11 mouse cellular contexts compared by ENCODE assay signal in genomic region chr12:5494657-5495512, GRCm38 (mm10).
DNase-seq lines count a peak whose midpoint lies in the region; ATAC-seq and TF ChIP-seq lines count a peak whose summit lies in the region.
"Had no signal": no experiment of that assay in that cellular context is flagged by ENCODE, and none has a peak within 500 bp of the region (broad histone marks: within the 10 kb centered on the region; RNA-seq: fewer than 3 reads in every experiment).

No protein-coding gene starts in this region.

- CTCF ChIA-PET in Patski (lab: Charles Lee), result no interaction called here

- H3K4me2 ChIP-seq in kidney, embryonic 14.5 days (replicated peaks; ENCODE audit: low read depth, low read length), result no peak overlapping the region
- H3K4me2 ChIP-seq in embryonic facial prominence, embryonic 12.5 days (replicated peaks), result no peak overlapping the region
- H3K4me2 ChIP-seq in lung, postnatal 0 days (replicated peaks; ENCODE audit: low read depth, low read length), result no peak overlapping the region

- DNase-seq in kidney, adult 2 months, result no peak
- no peak for DNase-seq in Patski (ENCODE audit: low read depth, low spot score)
- peak; percentile 56 for DNase-seq in lung, postnatal 0 days (ENCODE audit: low spot score)
- no peak for DNase-seq in adrenal gland, postnatal 14 days
- no peak for DNase-seq in thymus, postnatal 4 days
- DNase-seq: cerebellum, postnatal 25 days; heart, adult 11 months; thymus, adult 2 months had no signal

- no peak overlapping the region for H3K9ac ChIP-seq in kidney, embryonic 14.5 days (ENCODE audit: low read depth, low read length)
- H3K9ac ChIP-seq in embryonic facial prominence, embryonic 12.5 days, result no peak overlapping the region
- H3K9ac ChIP-seq in lung, postnatal 0 days (replicated peaks; ENCODE audit: low read depth), result no peak overlapping the region

- in situ Hi-C loops in Patski (cut with MboI; ENCODE audit: low pct_unique_long_range_greater_than_20kb), result no loop called here

- no peaks in the 10 kb centered on the region for H3K9me3 ChIP-seq in kidney, embryonic 14.5 days (ENCODE audit: control insufficient read depth, low read length)
- no peaks in the 10 kb centered on the region for H3K9me3 ChIP-seq in embryonic facial prominence, embryonic 12.5 days
- no peaks in the 10 kb centered on the region for H3K9me3 ChIP-seq in lung, postnatal 0 days (ENCODE audit: low read length)

- H3K36me3 ChIP-seq in kidney, embryonic 14.5 days (ENCODE audit: control insufficient read depth, insufficient read depth, low read length), result no peaks in the 10 kb centered on the region
- no peaks in the 10 kb centered on the region for H3K36me3 ChIP-seq in kidney, adult 2 months (ENCODE audit: control insufficient read depth, insufficient read depth, low read length)
- no peaks in the 10 kb centered on the region for H3K36me3 ChIP-seq in embryonic facial prominence, embryonic 12.5 days
- no peaks in the 10 kb centered on the region for H3K36me3 ChIP-seq in lung, postnatal 0 days (ENCODE audit: insufficient read depth, low read length)

- ATAC-seq in kidney, embryonic 14.5 days (ENCODE audit: low FRiP score, low TSS enrichment), result peak; percentile 28; the same call in 1 of the 2 replicates
- peak; percentile 74 for ATAC-seq in Patski
- ATAC-seq in embryonic facial prominence, embryonic 12.5 days (ENCODE audit: insufficient number of reproducible peaks, insufficient read depth, low FRiP score, low TSS enrichment), result peak; percentile 81; the same call in 1 of the 2 replicates
- peak; percentile 79 for ATAC-seq in lung, postnatal 0 days
- ATAC-seq: midbrain, embryonic 16.5 days had no signal

- POLR2A ChIA-PET in Patski (lab: Charles Lee), result no interaction called here

- no peak for TF ChIP-seq POLR2A in kidney, adult 2 months (IDR thresholded peaks at IDR 0.05; ENCODE audit: low read depth, low read length)

- H3K4me3 ChIP-seq in kidney, embryonic 14.5 days (ENCODE audit: low read length), result no peak overlapping the region
- no peak overlapping the region for H3K4me3 ChIP-seq in kidney, adult 2 months (ENCODE audit: insufficient read depth, low read depth, low read length)
- no peak overlapping the region for H3K4me3 ChIP-seq in embryonic facial prominence, embryonic 12.5 days
- H3K4me3 ChIP-seq in lung, postnatal 0 days (ENCODE audit: low read depth, low read length), result no peak overlapping the region

- no peaks in the 10 kb centered on the region for H3K27me3 ChIP-seq in kidney, embryonic 14.5 days (ENCODE audit: control insufficient read depth, insufficient read depth, low read length)
- H3K27me3 ChIP-seq in kidney, adult 2 months (replicated peaks; ENCODE audit: control insufficient read depth, insufficient read depth, low read length), result no peaks in the 10 kb centered on the region; the same call in 1 of the 2 replicates
- H3K27me3 ChIP-seq in Patski, result no peaks in the 10 kb centered on the region
- H3K27me3 ChIP-seq in embryonic facial prominence, embryonic 12.5 days, result no peaks in the 10 kb centered on the region
- no peaks in the 10 kb centered on the region for H3K27me3 ChIP-seq in lung, postnatal 0 days (replicated peaks; ENCODE audit: insufficient read depth, low read length)

- no peak for TF ChIP-seq CTCF in kidney, adult 2 months (conservative IDR thresholded peaks at IDR 0.05; ENCODE audit: insufficient read depth, insufficient read length, low read depth, low read length)
- no peak for TF ChIP-seq CTCF in Patski (IDR thresholded peaks at IDR 0.05)
- TF ChIP-seq CTCF in lung, postnatal 0 days (IDR thresholded peaks at IDR 0.05), result no peak

- no peaks in the 10 kb centered on the region for H3K4me1 ChIP-seq in kidney, embryonic 14.5 days (ENCODE audit: control insufficient read depth, insufficient read depth, low read length)
- no peaks in the 10 kb centered on the region for H3K4me1 ChIP-seq in kidney, adult 2 months (ENCODE audit: control insufficient read depth, insufficient read depth, low read length)
- H3K4me1 ChIP-seq in embryonic facial prominence, embryonic 12.5 days, result peaks cover 7% of the 10 kb centered on the region; the same call in 1 of the 2 replicates
- H3K4me1 ChIP-seq in lung, postnatal 0 days (ENCODE audit: insufficient read depth, low read depth, low read length), result peaks cover 6% of the 10 kb centered on the region; the same call in 1 of the 2 replicates

- 59% methylated on average over 7 of the region's 7 CpGs for WGBS in kidney, embryonic 14.5 days
- WGBS in kidney, adult 2 months, result 47% methylated on average over 7 of the region's 7 CpGs
- 42% methylated on average over 7 of the region's 7 CpGs for WGBS in embryonic facial prominence, embryonic 12.5 days
- 26% methylated on average over 7 of the region's 7 CpGs for WGBS in lung, postnatal 0 days

- no peak for TF ChIP-seq EP300 in lung, postnatal 0 days (IDR thresholded peaks at IDR 0.05)

- no peak overlapping the region for H3K27ac ChIP-seq in kidney, embryonic 14.5 days (ENCODE audit: low read depth, low read length)
- H3K27ac ChIP-seq in kidney, adult 2 months (ENCODE audit: insufficient read depth, low read depth, low read length), result no peak overlapping the region
- H3K27ac ChIP-seq in embryonic facial prominence, embryonic 12.5 days, result peak overlapping the region; percentile 46; the same call in 1 of the 2 replicates
- H3K27ac ChIP-seq in lung, postnatal 0 days (ENCODE audit: low read length), result no peak overlapping the region

Comparison
In these comparisons a context has a peak if more than half of its experiments do, and no peak if none do; other contexts are left out.
1. ATAC-seq: peak in every context shown above with its lines; median percentile 81 in embryonic facial prominence, embryonic 12.5 days; 79 in lung, postnatal 0 days; 74 in Patski; 28 in kidney, embryonic 14.5 days.